Mouse (Mus musculus) MEL (cell line): ENCODE measurements at regions not wholly inside any gene's neighbourhood (a gene's known extent, or its start where the extent isn't known, plus 50 kb on each side); places are given as distances from the start of the nearest gene placed in this dataset.

ENCODE experiments used
- DNase-seq: peaks from one replicate; pipeline ENCODE4 v3.0.0; 2011; ENCODE audit warnings: low read depth, low spot score
- H3K27ac ChIP-seq: 2 replicates; pipeline ENCODE4 v1.5.1; 2012; ENCODE audit warnings: low read depth, mild to moderate bottlenecking, control low read depth, low read length, moderate library complexity; ENCODE audit not compliant: control insufficient read depth
- H3K27me3 ChIP-seq, 2 experiments: fragments of 150-350 bp in 1 of 2; sonication (generic) in 1 of 2; 2 replicates each; pipeline ENCODE4 v1.6.1; 2012; ENCODE audit warnings: low read length in 2 of 2, mild to moderate bottlenecking in 2 of 2, improper control_type of control experiment in 1 of 2, moderate library complexity in 1 of 2; ENCODE audit not compliant: insufficient read depth in 2 of 2, control insufficient read depth in 1 of 2
- H3K36me3 ChIP-seq, 2 experiments: 2 replicates each; pipeline ENCODE4 v1.6.1; 2012 to 2014; ENCODE audit warnings: low read length in 2 of 2, improper control_type of control experiment in 1 of 2, inconsistent platforms in 1 of 2, mild to moderate bottlenecking in 1 of 2; ENCODE audit not compliant: insufficient read depth in 2 of 2, control insufficient read depth in 1 of 2
- H3K4me1 ChIP-seq, 2 experiments: fragments of 150-350 bp in 1 of 2; sonication (generic) in 1 of 2; 2 replicates each; pipeline ENCODE4 v1.6.1; 2012; ENCODE audit warnings: low read length in 2 of 2, improper control_type of control experiment in 1 of 2, mild to moderate bottlenecking in 1 of 2; ENCODE audit not compliant: insufficient read depth in 2 of 2, control insufficient read depth in 1 of 2
- H3K4me3 ChIP-seq, 2 experiments: fragments of 150-350 bp in 1 of 2; sonication (generic) in 1 of 2; 2 replicates each; pipeline ENCODE4 v1.5.1; 2012; ENCODE audit warnings: low read depth in 2 of 2, low read length in 2 of 2, mild to moderate bottlenecking in 2 of 2, moderate library complexity in 2 of 2, control low read depth in 1 of 2, improper control_type of control experiment in 1 of 2; ENCODE audit not compliant: control insufficient read depth in 1 of 2, insufficient read depth in 1 of 2
- H3K79me2 ChIP-seq: 2 replicates; pipeline ENCODE4 v1.6.1; 2012; ENCODE audit warnings: mild to moderate bottlenecking, low read length, moderate library complexity; ENCODE audit not compliant: control insufficient read depth, poor library complexity, insufficient read depth
- H3K9ac ChIP-seq: 2 replicates; pipeline ENCODE4 v1.6.1; 2012; ENCODE audit warnings: low read depth, mild to moderate bottlenecking, control low read depth, low read length, moderate library complexity; ENCODE audit not compliant: control insufficient read depth, poor library complexity, severe bottlenecking
- H3K9me3 ChIP-seq: fragments of 150-350 bp; sonication (generic); replicated peaks from 2 replicates; pipeline ENCODE4 v1.6.1; 2012; ENCODE audit warnings: mild to moderate bottlenecking, low read length, improper control_type of control experiment, moderate library complexity; ENCODE audit not compliant: insufficient read depth
- CHD2 ChIP-seq: IDR thresholded peaks from 2 replicates; pipeline ENCODE4 v1.6.1; 2011; ENCODE audit warnings: low read length, improper control_type of control experiment
- CTCF ChIP-seq, 3 experiments: IDR thresholded peaks in 2 of 3; conservative IDR thresholded peaks in 1 of 3; 2 replicates each; pipeline ENCODE4 v1.5.1; 2011 to 2012; ENCODE audit warnings: low read length in 3 of 3, low read depth in 2 of 3, mild to moderate bottlenecking in 2 of 3, improper control_type of control experiment in 1 of 3, inconsistent platforms in 1 of 3, mixed read lengths in 1 of 3, moderate library complexity in 1 of 3; ENCODE audit not compliant: control insufficient read depth in 1 of 3, insufficient read depth in 1 of 3, poor library complexity in 1 of 3, severe bottlenecking in 1 of 3
- EP300 ChIP-seq, 2 experiments: IDR thresholded peaks; 2 replicates each; pipeline ENCODE4 v1.6.1; 2011; ENCODE audit warnings: improper control_type of control experiment in 2 of 2, low read length in 2 of 2, low read depth in 1 of 2, mild to moderate bottlenecking in 1 of 2
- ETS1 ChIP-seq: IDR thresholded peaks from 2 replicates; pipeline ENCODE4 v1.6.1; 2012; ENCODE audit warnings: low read depth, mild to moderate bottlenecking, inconsistent platforms, low read length, improper control_type of control experiment, moderate library complexity
- GABPA ChIP-seq: IDR thresholded peaks from 2 replicates; pipeline ENCODE4 v1.6.1; 2012; ENCODE audit warnings: low read depth, mild to moderate bottlenecking, inconsistent platforms, low read length, improper control_type of control experiment, moderate library complexity
- GATA1 ChIP-seq: IDR thresholded peaks from 2 replicates; pipeline ENCODE4 v1.6.1; 2011; ENCODE audit warnings: low read depth, low read length, improper control_type of control experiment
- HCFC1 ChIP-seq: IDR thresholded peaks from 2 replicates; pipeline ENCODE4 v1.6.1; 2012; ENCODE audit warnings: low read depth, mild to moderate bottlenecking, inconsistent platforms, low read length, improper control_type of control experiment, moderate library complexity
- MAX ChIP-seq: IDR thresholded peaks from 2 replicates; pipeline ENCODE4 v1.6.1; 2011; ENCODE audit warnings: low read length, improper control_type of control experiment
- MXI1 ChIP-seq: IDR thresholded peaks from 2 replicates; pipeline ENCODE4 v1.6.1; 2011; ENCODE audit warnings: mild to moderate bottlenecking, low read depth, low read length, improper control_type of control experiment
- POLR2A ChIP-seq, 2 experiments: IDR thresholded peaks; 2 replicates each; pipeline ENCODE4 v1.6.1; 2011 to 2012; ENCODE audit warnings: low read length in 2 of 2, mild to moderate bottlenecking in 2 of 2, control low read depth in 1 of 2, improper control_type of control experiment in 1 of 2, low read depth in 1 of 2, moderate library complexity in 1 of 2; ENCODE audit not compliant: control insufficient read depth in 1 of 2, insufficient read depth in 1 of 2, poor library complexity in 1 of 2
- RCOR1 ChIP-seq: IDR thresholded peaks from 2 replicates; pipeline ENCODE4 v1.6.1; 2012; ENCODE audit warnings: low read depth, mild to moderate bottlenecking, inconsistent platforms, low read length, improper control_type of control experiment
- TAL1 ChIP-seq: IDR thresholded peaks from 2 replicates; pipeline ENCODE4 v1.6.1; 2012; ENCODE audit warnings: mild to moderate bottlenecking, inconsistent platforms, low read length, moderate library complexity, mixed read lengths
- TBP ChIP-seq: IDR thresholded peaks from 2 replicates; pipeline ENCODE4 v1.8.0; 2011; ENCODE audit warnings: low read depth, low read length, improper control_type of control experiment
- TCF12 ChIP-seq: IDR thresholded peaks from 2 replicates; pipeline ENCODE4 v1.6.1; 2014; ENCODE audit warnings: low read depth, mild to moderate bottlenecking, inconsistent platforms, low read length, improper control_type of control experiment, moderate library complexity
- UBTF ChIP-seq: IDR thresholded peaks from 2 replicates; pipeline ENCODE4 v1.6.1; 2012; ENCODE audit warnings: low read depth, mild to moderate bottlenecking, inconsistent platforms, low read length, improper control_type of control experiment, moderate library complexity, borderline replicate concordance; ENCODE audit not compliant: insufficient read depth
- ZKSCAN1 ChIP-seq: IDR thresholded peaks from 2 replicates; pipeline ENCODE4 v1.6.1; 2012; ENCODE audit warnings: low read depth, mild to moderate bottlenecking, inconsistent platforms, low read length, improper control_type of control experiment, moderate library complexity
- ZMIZ1 ChIP-seq: IDR thresholded peaks from 2 replicates; pipeline ENCODE4 v1.6.1; 2012; ENCODE audit warnings: low read depth, mild to moderate bottlenecking, inconsistent platforms, low read length, improper control_type of control experiment, moderate library complexity
- ZNF384 ChIP-seq: IDR thresholded peaks from 2 replicates; pipeline ENCODE4 v1.6.1; 2012; ENCODE audit warnings: low read depth, mild to moderate bottlenecking, inconsistent platforms, low read length, improper control_type of control experiment

DNA sequence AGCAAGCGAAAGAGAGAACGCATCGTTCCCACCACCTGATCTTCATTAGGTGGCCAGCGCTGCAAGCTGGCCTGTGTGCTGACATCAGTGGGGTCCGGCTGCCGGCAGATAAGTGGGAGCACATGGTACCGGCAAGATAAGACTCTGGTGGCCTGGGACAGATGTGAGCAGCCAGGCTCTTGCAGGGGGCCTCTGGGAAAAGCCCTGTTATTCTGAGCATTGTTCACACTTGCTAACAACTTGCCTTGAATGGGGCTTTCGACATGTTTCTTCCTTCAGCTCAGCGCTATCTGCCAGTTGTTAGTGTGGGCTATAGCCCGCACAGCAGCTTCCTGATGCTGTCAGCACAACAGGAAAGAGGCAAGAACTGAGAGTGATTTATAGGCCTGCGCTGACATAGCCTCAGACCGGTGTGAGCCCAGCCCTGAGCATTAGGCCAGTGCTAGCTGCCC is 57.9 kb upstream of the Runx1 start:
- Histone ChIP-seq H3K79me2 (no peaks in the 10 kb centered on the region), H3K9ac (peak overlapping the region; percentile 36), H3K27me3 (no peaks in the 10 kb centered on the region), H3K4me3 (peak overlapping the region in 1 of 2 experiments; percentile 43; a peak in 2 of 4 replicates), H3K27ac (peak overlapping the region; percentile 64), H3K4me1 (peaks cover 2 to 16% of the 10 kb centered on the region in 2 experiments), H3K9me3 (no peaks in the 10 kb centered on the region)
- DNase-seq = peak; percentile 66
- TF ChIP-seq TAL1 = peak; percentile 89
- no peak for TF ChIP-seq ZNF384
- peak; percentile 79 for TF ChIP-seq GATA1
- peak; percentile 48 for TF ChIP-seq MAX
- TF ChIP-seq ETS1 = peak; percentile 61
- peak; percentile 46 to 77; a peak in 3 of 4 replicates for TF ChIP-seq EP300 (IDR thresholded peaks at IDR 0.05; ENCODE audit: low read depth in 1 of 2, low read length in 2 of 2)
- TF ChIP-seq UBTF = no peak
- no peak for TF ChIP-seq CHD2
- no peak for TF ChIP-seq HCFC1
- TF ChIP-seq RCOR1 = no peak
- peak; percentile 82 for TF ChIP-seq TCF12
- TF ChIP-seq GABPA = no peak
- no peak for TF ChIP-seq MXI1
- TF ChIP-seq ZKSCAN1 = no peak
- no peak for TF ChIP-seq TBP
- no peak for TF ChIP-seq ZMIZ1
- no peak for TF ChIP-seq POLR2A (IDR thresholded peaks at IDR 0.05; ENCODE audit: control insufficient read depth in 1 of 2, insufficient read depth in 1 of 2, low read depth in 1 of 2, low read length in 2 of 2, poor library complexity in 1 of 2)
- TF ChIP-seq, all 39 proteins: peak for 6
- peaks cover 0 to 15% of the 10 kb centered on the region in 2 experiments; a peak in 2 of 4 replicates for H3K36me3 ChIP-seq

DNA sequence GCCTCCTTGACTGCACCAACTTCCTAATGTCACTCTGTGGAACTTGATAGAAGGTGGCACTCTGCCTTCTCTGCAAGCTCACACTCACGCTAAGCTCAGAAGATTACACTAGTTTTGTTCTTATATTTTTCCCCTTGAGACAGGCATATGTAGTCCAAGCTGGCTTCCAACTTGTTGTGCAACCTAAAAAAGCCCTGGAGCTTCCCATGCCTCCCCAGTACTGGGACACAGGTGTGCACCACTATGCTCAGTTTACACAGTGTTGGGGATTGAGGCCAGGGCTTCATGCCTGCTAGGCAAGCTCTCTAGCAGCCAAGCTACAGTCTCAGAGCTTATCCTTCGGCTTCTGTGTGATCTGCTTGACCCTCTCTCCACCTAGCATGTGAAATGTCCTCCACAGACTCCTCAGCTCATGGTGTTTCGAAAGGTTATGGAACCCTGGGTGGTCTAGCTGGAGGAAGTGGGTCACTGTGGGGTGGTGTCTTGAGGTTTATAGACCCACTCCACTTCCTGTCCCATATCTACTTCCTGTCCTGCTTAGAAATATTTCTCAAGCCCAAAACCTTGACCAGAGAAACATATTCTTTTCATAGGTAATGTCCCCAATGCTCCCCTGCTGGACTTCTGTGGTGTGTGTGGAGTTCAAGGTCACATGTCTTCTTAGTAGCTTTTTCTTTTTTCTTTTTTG is 54.6 kb upstream of the Runx1 start:
- TF ChIP-seq CTCF (IDR thresholded peaks at IDR 0.05 in 2 of 3, conservative IDR thresholded peaks at IDR 0.05 in 1 of 3; ENCODE audit: control insufficient read depth in 1 of 3, insufficient read depth in 1 of 3, low read depth in 2 of 3, low read length in 3 of 3, poor library complexity in 1 of 3, severe bottlenecking in 1 of 3) = no peak
- TF ChIP-seq, all 39 proteins: peak for 0
- no peaks in the 10 kb centered on the region for H3K79me2 ChIP-seq
- no peak for DNase-seq
- H3K27ac ChIP-seq = no peak overlapping the region
- H3K36me3 ChIP-seq = peaks cover 0 to 17% of the 10 kb centered on the region in 2 experiments; a peak in 2 of 4 replicates
- H3K9me3 ChIP-seq = no peaks in the 10 kb centered on the region
- H3K4me3 ChIP-seq = no peak overlapping the region
- H3K4me1 ChIP-seq = peaks cover 2 to 23% of the 10 kb centered on the region in 2 experiments
- no peaks in the 10 kb centered on the region for H3K27me3 ChIP-seq
- no peak overlapping the region for H3K9ac ChIP-seq
